Mouse (Mus musculus): ENCODE data around the gene Nemp1. TPM values are rescaled to one million over a fixed set of nuclear protein-coding genes. Genes with fewer than 3 reads are reported as not detected.

Nemp1 gene
- 2.8 and 5.3 TPM in 2 replicates for polyA plus RNA-seq (2012; rRNA removed; ENCODE audit: low replicate concordance)

GRCm38 (mm10) chr10:127666501-127667268 is at the start of gene Nemp1:
Gene Nemp1, plus strand, starts transcription at chr10:127666901.

GRCm38 (mm10) chr10:127620406-127621190 is 46.1 kb upstream of the Nemp1 start, which contains the start of gene Lrp1:
Gene Lrp1, minus strand, starts transcription at chr10:127621148.

GRCm38 (mm10) chr10:127642772-127643552 is 23.7 kb upstream of the Nemp1 start, which contains the start of gene Stat6:
Gene Stat6, plus strand, starts transcription at chr10:127642986.

GRCm38 (mm10) chr10:127668093-127669050 is 1.7 kb downstream of the Nemp1 start, which contains the start of gene Nab2:
Gene Nab2, minus strand, starts transcription at chr10:127668568.

GRCm38 (mm10) chr10:127704766-127705220 is 38.1 kb downstream of the Nemp1 start, which contains the start of gene Myo1a:
Gene Myo1a, plus strand, starts transcription at chr10:127705170.

GRCm38 (mm10) chr10:127724178-127724577 is 57.5 kb downstream of the Nemp1 start, which contains the start of gene Tac2:
Gene Tac2, plus strand, starts transcription at chr10:127724478.

GRCm38 (mm10) chr10:127739083-127739660 is 72.5 kb downstream of the Nemp1 start, which contains the start of gene Zbtb39:
Gene Zbtb39, plus strand, starts transcription at chr10:127739538.

Other genes starting within 250 kb of the Nemp1 start
- 2.0 and 5.6 TPM in 2 replicates for gene Stac3, start 165.2 kb upstream of the Nemp1 start, polyA plus RNA-seq (2012; rRNA removed; ENCODE audit: low replicate concordance)
- gene Ndufa4l2, start 151.9 kb upstream of the Nemp1 start, polyA plus RNA-seq (2012; rRNA removed; ENCODE audit: low replicate concordance) = 51.9 and 59.2 TPM in 2 replicates
- 40.8 and 93.7 TPM in 2 replicates for gene Shmt2, start 144.5 kb upstream of the Nemp1 start, polyA plus RNA-seq (2012; rRNA removed; ENCODE audit: low replicate concordance)
- 0.09 and 0.36 TPM in 2 replicates for gene Nxph4, start 132.3 kb upstream of the Nemp1 start, polyA plus RNA-seq (2012; rRNA removed; ENCODE audit: low replicate concordance)
- 237 and 318 TPM in 2 replicates for gene Lrp1, start 45.8 kb upstream of the Nemp1 start, polyA plus RNA-seq (2012; rRNA removed; ENCODE audit: low replicate concordance)
- gene Stat6, start 23.9 kb upstream of the Nemp1 start, polyA plus RNA-seq (2012; rRNA removed; ENCODE audit: low replicate concordance) = 111 and 133 TPM in 2 replicates
- 15.5 and 48.9 TPM in 2 replicates for gene Nab2, start 1.7 kb downstream of the Nemp1 start, polyA plus RNA-seq (2012; rRNA removed; ENCODE audit: low replicate concordance)
- 0.10 and 0.33 TPM in 2 replicates for gene Myo1a, start 38.3 kb downstream of the Nemp1 start, polyA plus RNA-seq (2012; rRNA removed; ENCODE audit: low replicate concordance)
- gene Tac2, start 57.6 kb downstream of the Nemp1 start, polyA plus RNA-seq (2012; rRNA removed; ENCODE audit: low replicate concordance) = 0.35 TPM in 1 of 2 replicates, not detected in the other
- gene Zbtb39, start 72.6 kb downstream of the Nemp1 start, polyA plus RNA-seq (2012; rRNA removed; ENCODE audit: low replicate concordance) = 5.9 and 12.6 TPM in 2 replicates
- 2.8 and 13.7 TPM in 2 replicates for gene Gpr182, start 84.8 kb downstream of the Nemp1 start, polyA plus RNA-seq (2012; rRNA removed; ENCODE audit: low replicate concordance)
- 0.03 and 3.0 TPM in 2 replicates for gene Rdh1, start 92.8 kb downstream of the Nemp1 start, polyA plus RNA-seq (2012; rRNA removed; ENCODE audit: low replicate concordance)
- gene Rdh16f1, start 92.9 kb downstream of the Nemp1 start, polyA plus RNA-seq (2012; rRNA removed; ENCODE audit: low replicate concordance) = 4.2 TPM in 1 of 2 replicates, not detected in the other
- gene Rdh9, start 109.5 kb downstream of the Nemp1 start, polyA plus RNA-seq (2012; rRNA removed; ENCODE audit: low replicate concordance) = 0.11 TPM in 1 of 2 replicates, not detected in the other
- 0.12 TPM in 1 of 2 replicates, not detected in the other for gene Rdh16, start 134.3 kb downstream of the Nemp1 start, polyA plus RNA-seq (2012; rRNA removed; ENCODE audit: low replicate concordance)
- not detected in 2 replicates for gene Rdh19, start 183.0 kb downstream of the Nemp1 start, polyA plus RNA-seq (2012; rRNA removed; ENCODE audit: low replicate concordance)
- 0.13 TPM in 1 of 2 replicates, not detected in the other for gene Rdh16f2, start 199.6 kb downstream of the Nemp1 start, polyA plus RNA-seq (2012; rRNA removed; ENCODE audit: low replicate concordance)
- 0.58 TPM in 1 of 2 replicates, not detected in the other for gene Rdh7, start 221.9 kb downstream of the Nemp1 start, polyA plus RNA-seq (2012; rRNA removed; ENCODE audit: low replicate concordance)
- gene Sdr9c7, start 231.6 kb downstream of the Nemp1 start, polyA plus RNA-seq (2012; rRNA removed; ENCODE audit: low replicate concordance) = not detected in 2 replicates

Data from subcutaneous adipose tissue, adult 2 months (tissue).